Mouse (Mus musculus): ENCODE measurements around the gene Cldn18.

The Cldn18 gene

DNA sequence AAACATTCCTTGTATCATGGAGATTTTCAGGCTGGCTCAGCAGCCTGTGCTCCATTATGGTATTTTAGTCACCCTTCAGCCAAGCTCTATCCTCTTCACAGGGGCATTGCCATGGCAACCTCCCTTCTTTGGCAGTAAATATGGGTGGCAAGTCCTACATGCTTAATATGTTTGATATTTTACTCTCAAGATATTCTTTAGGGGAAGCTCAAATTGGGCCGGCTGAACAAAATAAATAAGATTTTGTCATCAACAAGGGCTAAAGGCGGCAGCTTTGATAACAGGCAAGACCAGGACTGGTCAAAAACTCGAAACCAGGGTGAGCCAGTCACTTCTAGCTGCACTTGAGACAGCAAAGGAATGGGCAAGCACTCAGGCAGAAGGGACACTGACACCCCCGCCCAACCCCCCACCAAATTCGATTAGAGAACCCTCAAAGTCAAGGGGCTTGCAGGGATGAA is 32.0 kb downstream of the Cldn18 start:
- DNase-seq (ENCODE audit: low spot score in 2 of 2): no peak

DNA sequence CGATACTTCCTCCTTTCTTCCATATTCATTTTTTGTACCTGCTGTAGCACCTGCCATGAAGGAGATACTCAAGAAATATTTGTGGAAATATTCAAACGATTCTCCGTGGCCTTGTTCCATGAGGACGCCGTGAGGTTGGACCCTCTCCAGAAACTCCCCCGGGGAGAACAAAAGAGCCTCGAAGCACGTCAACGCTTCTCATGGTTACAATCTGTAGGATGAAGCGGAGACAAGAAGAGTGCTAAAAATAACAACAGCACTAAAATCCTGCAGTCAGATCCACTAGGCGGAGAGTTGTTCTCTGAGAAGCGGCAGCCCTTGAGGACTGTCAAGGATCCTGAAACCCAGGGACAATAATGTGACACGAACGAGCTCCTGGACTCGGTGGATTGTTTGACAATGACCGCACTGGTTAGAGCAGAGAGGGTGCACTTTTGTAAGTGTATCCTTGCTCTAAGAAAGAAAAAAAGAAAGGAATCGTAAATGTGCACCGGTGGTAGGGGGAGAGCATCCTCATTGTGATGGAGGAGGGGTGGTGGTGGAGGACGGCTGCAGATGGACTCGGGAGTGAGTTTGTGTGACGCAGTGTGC is 35.0 kb downstream of the Cldn18 start:
- DNase-seq (ENCODE audit: low spot score in 2 of 2): no peak

DNA sequence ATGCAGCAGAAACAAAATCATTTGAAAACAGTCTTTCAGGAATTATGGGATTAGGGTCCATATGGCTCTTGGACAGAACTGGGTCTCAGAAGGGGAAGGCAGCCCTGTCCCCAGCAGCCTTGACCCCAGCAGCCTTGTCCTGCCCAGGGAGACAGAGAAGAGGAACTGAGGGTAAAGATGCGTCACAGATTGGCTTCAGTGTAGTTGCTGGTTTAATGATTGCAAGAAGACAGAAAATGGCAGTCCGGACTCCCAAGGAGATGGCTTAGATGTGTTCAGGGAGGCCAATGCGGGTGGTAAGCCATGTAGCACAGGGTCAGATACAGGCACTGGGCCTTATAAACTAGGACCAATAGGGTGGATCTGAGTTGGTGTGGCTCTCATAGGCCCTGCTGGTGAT is 41.4 kb downstream of the Cldn18 start:
- no peak for DNase-seq (ENCODE audit: low spot score in 2 of 2)

DNA sequence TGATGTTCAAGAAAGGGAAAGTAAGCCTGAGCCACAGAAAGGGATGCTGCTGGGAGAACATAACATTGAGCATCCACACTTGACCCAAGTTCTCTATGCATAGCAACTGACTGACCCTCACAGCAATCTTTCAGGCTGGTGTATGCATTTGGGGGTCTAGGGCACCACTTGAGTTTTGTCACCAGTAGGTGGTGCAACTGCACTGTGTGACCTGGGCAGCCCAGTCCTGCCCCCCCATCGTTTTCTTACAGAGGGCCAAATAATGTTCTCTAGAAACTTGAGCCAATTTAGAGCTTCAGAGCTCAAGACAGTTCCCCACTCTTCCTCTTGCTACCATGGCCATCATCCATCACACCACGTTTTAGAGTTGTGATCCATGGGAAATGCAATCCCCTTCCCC is 45.5 kb downstream of the Cldn18 start:
- DNase-seq (ENCODE audit: low spot score in 2 of 2): no peak

DNA sequence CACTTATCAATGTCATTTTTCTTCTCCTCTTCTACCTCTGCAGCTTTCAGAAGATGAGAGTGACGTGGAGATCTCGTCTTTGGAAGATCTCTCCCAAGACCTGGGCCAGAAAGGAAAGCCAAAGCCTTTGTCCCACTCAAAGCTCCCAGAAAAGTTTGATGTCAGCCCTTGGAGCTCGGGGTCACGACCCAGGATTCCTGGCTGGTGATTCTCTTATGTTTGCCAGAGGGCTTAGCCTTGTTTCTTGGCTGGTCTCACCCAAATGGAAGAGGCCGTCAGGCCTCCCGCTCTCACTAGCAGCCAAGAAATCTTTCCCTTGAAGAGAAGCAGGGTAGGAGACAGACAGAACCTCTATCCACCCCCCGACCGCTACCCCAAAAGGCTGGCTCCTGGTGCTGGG is 49.5 kb downstream of the Cldn18 start:
- no peak for DNase-seq (ENCODE audit: low spot score in 2 of 2)

DNA sequence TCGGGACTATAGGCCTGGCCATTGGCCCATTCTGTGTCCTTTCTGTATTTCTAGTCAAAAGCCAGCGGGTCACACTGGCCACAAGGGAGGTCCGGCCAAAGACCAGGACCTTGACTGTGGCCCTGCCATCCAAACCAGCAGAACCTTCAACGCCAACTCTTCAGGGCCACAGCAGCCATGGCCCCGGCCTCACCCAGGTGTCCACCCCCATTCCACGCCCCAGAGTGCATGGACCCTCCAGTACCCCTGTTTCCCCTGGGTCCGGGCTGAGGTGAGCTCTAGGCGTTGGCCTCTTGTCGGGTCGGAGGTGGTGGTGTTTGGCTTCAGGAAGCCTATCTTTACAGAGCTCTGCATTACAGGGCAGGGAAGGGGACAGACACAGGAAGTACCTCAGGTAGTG is 54.2 kb downstream of the Cldn18 start:
- DNase-seq (ENCODE audit: low spot score in 2 of 2): no peak

DNA sequence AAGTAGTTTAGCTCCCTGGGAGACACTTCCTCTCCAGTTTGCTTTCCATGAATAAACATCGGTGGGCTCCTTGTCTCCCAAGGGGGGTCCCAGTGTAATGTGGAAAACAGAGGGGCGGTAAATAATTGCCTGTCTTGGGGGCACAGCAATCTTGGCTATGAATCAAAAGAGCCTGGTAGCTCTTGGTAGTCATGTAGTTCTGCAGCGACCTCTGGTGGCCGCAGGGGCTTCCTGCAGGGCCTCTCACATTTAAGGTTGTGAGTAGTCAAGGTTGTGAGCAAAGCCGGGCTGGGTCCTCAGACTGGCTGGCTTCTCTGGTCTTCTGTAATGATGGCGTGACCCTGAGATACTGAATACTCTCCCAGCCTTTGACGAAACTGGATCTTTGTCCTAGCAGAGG is 54.7 kb downstream of the Cldn18 start:
- peak; percentile 48 to 63 for DNase-seq (ENCODE audit: low spot score in 2 of 2)

DNA sequence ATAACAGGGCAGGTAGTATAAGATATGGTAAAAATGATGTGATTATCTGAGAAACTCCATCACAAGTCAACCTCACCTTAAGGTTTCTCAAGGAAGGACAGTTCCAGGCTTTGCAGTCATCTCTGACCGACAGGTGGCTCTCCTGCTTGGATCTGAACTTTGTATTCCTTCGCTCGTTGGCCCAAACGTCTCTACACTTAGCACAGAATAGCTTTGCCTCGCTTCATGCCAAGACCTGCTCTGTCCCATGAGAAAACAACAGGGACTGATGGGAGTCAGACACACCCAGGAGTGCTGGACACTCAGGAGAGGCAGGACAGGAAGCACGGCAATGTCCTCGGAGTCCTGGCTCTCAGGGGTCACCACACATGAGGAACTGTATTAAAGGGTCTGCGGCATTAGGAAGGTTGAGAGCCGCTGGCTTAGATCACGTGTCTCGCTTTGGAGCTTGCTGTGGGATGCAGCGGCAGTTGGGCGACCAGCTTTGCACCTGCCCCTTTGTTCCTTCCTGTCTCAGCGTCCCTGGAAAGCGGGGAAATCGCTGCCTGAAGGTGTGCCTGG is 55.4 kb downstream of the Cldn18 start:
- DNase-seq (ENCODE audit: low spot score in 2 of 2): no peak

DNA sequence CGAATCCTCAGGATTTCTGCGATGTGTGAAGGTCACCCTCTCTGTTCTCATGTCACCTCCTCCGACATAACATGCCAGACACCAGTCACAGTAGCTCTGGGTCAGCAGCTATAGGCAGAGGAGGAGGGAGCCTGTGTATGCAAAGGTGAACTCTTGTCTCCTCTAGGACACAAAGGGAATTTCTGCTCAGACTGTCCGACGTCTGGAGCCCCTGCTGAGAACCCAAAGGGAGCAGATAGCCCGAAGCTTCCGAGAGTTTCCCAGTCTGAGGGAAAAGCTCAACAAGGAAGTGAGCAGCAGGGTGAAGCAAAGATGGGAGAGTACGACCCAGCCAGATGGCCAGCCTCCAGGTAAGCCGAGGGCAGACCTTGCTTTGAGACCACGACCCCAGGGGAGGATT is 56.3 kb downstream of the Cldn18 start:
- no peak for DNase-seq (ENCODE audit: low spot score in 2 of 2)

DNA sequence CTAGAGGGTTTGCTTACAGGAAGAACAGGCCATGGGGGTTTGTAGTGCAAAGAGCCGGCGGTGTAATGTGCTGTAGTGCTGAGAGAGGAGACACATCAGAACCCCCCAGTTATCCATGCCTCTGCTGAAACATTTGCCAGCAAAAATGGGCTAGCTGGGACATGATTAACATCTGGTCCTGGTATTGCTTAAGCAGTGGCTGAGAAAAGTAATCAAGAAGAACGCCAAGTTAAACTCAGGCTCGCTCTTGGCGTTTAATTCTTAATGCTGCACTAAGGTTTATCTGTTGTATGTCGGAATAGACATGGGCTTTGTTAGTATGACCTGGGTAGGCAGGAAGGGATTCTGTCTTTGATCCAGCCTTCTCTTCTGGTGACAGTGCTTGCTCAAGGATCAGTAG is 71.0 kb downstream of the Cldn18 start:
- no peak for DNase-seq (ENCODE audit: low spot score in 2 of 2)

DNA sequence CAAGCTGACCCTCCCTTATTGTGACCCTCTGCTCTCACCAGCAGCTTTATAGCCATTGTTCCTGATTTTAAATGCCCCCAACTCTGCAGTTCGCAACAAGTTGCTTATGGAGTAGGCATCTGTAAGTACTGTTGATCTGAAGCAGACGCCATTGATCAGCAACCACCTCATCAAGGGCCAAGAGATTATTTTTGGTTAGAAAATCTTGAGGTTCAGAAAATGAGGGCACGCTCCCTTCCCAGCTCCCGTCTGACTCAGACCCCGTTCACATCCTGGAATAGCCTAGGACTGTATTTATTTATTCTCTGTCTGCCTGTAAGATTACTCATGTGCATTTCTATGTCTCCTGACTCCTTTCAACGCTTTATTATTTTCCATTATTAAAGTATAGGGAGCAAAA is 71.7 kb downstream of the Cldn18 start:
- DNase-seq (ENCODE audit: low spot score in 2 of 2): no peak

DNA sequence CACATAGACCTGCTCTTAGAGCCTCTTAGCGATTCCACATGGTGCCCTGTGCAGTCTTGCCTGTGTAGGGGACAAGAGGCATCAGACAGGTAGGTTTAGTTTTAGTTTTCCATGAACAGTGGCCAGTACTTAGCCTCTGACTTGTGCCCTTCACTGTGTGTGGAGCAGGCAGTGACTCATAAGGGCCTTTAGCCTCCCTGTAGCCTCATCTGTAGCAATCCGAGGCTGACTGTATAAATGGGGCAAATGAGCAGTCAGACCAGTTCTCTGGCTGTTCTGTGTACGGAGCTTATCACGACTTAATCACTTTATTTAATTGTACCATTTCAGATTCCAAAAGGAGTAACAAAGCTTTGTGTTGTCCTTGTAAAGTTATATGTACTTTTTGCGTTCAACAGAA is 77.1 kb downstream of the Cldn18 start:
- DNase-seq (ENCODE audit: low spot score in 2 of 2): no peak
